ENCODE assay signal across 8 mouse cellular contexts in the genomic region with DNA sequence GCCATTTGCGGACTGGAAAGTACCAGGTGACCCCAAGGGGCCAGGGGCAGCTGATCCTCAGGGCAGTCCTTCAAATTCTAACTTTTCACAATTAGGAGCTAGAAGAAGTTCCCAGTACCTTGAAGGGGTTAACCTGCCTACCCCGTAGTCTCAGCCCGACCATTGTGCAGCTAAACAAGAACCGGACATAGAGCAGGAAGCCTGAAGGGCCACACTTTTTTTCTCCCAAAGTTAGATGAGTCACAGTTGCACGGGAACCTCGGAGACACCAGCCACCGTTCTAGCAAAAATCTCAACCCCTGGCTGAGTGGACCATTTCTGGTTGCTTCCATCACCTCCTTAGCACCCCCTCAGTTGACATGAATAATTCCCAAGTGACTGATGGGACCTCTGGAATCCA. TPM values are rescaled to one million over a fixed set of nuclear protein-coding genes. Genes with fewer than 3 reads are reported as not detected.
DNase-seq lines count a peak whose midpoint lies in the region; ATAC-seq and TF ChIP-seq lines count a peak whose summit lies in the region.

No protein-coding gene starts in this region.

- H3K36me3 ChIP-seq in kidney, postnatal 0 days (ENCODE audit: insufficient read depth, low read length) = no peaks in the 10 kb centered on the region

- H3K4me3 ChIP-seq in gastrocnemius, adult 2 months = peak overlapping the region; percentile 72
- H3K4me3 ChIP-seq in lung, adult 2 months (replicated peaks; ENCODE audit: extremely low read depth, low read depth, low read length) = peak overlapping the region; percentile 68
- peak overlapping the region; percentile 29 for H3K4me3 ChIP-seq in kidney, postnatal 0 days (replicated peaks; ENCODE audit: low read depth, low read length)
- 0 out of 2 replicates have a peak overlapping the region, but pooled peaks have one; percentile 4 for H3K4me3 ChIP-seq in olfactory bulb, adult 2 months (ENCODE audit: insufficient read depth, low read depth, low read length)

- WGBS in lung, adult 2 months = 23% methylated on average over 7 of the region's 7 CpGs
- 57% methylated on average over 7 of the region's 7 CpGs for WGBS in kidney, postnatal 0 days
- 70% methylated on average over 7 of the region's 7 CpGs for WGBS in olfactory bulb, adult 2 months

- H3K9me3 ChIP-seq in kidney, postnatal 0 days (replicated peaks; ENCODE audit: low read length) = no peaks in the 10 kb centered on the region

- peaks cover 13% of the 10 kb centered on the region for H3K4me1 ChIP-seq in lung, adult 2 months (ENCODE audit: control insufficient read depth, insufficient read depth, low read length)
- H3K4me1 ChIP-seq in kidney, postnatal 0 days (replicated peaks; ENCODE audit: insufficient read depth, low read length) = 0 out of 2 replicates have a peak, but pooled peaks cover 5% of the 10 kb centered on the region
- H3K4me1 ChIP-seq in olfactory bulb, adult 2 months (ENCODE audit: control insufficient read depth, insufficient read depth, low read length) = no peaks in the 10 kb centered on the region

- no peak for ATAC-seq in kidney, postnatal 0 days (replicated peaks; ENCODE audit: low FRiP score, low read depth)

- no peak for DNase-seq in gastrocnemius, adult 2 months
- no peak for DNase-seq in gastrocnemius, postnatal 10 days
- DNase-seq in lung, adult 2 months = no peak
- no peak for DNase-seq in lung, postnatal 14 days
- DNase-seq in kidney, postnatal 0 days (ENCODE audit: low spot score) = no peak
- no peak for DNase-seq in cerebellum, postnatal 10 days
- DNase-seq in urinary bladder, adult 2 months (ENCODE audit: low spot score) = no peak

- TF ChIP-seq CTCF in gastrocnemius, adult 2 months (IDR thresholded peaks at IDR 0.05) = no peak
- TF ChIP-seq CTCF in lung, adult 2 months (IDR thresholded peaks at IDR 0.05; ENCODE audit: insufficient read depth, low read length) = no peak
- no peak for TF ChIP-seq CTCF in kidney, postnatal 0 days (IDR thresholded peaks at IDR 0.05; ENCODE audit: low read depth)
- no peak for TF ChIP-seq CTCF in olfactory bulb, adult 2 months (IDR thresholded peaks at IDR 0.05; ENCODE audit: insufficient read depth, low read depth, low read length)

- intact Hi-C loops in gastrocnemius, adult 2 months (cut with DNase I) = no loop called here

- peak overlapping the region; percentile 88 for H3K27ac ChIP-seq in gastrocnemius, adult 2 months
- peak overlapping the region; percentile 42; the same call in 1 of the 2 replicates for H3K27ac ChIP-seq in kidney, postnatal 0 days
- no peak overlapping the region for H3K27ac ChIP-seq in olfactory bulb, adult 2 months (ENCODE audit: insufficient read depth, low read depth, low read length)

- no peak for TF ChIP-seq POLR2A in lung, adult 2 months (IDR thresholded peaks at IDR 0.05; ENCODE audit: borderline replicate concordance, extremely low read depth, low read depth, low read length)
- no peak for TF ChIP-seq POLR2A in olfactory bulb, adult 2 months (IDR thresholded peaks at IDR 0.05; ENCODE audit: insufficient read depth, low read depth, low read length)

- no peak overlapping the region for H3K9ac ChIP-seq in kidney, postnatal 0 days (ENCODE audit: low read depth, low read length)

- H3K4me2 ChIP-seq in kidney, postnatal 0 days (ENCODE audit: low read length) = peak overlapping the region; percentile 36

- H3K27me3 ChIP-seq in kidney, postnatal 0 days (ENCODE audit: insufficient read depth, low read length) = no peaks in the 10 kb centered on the region

RNA-seq across cellular contexts. Expression of gene Cdh5, which starts 2.0 kb away (rescaled TPM):
- total RNA-seq in gastrocnemius, adult 2 months (2021) = 10 to 100 TPM; 36.4 to 46.9 TPM
- total RNA-seq in gastrocnemius, postnatal 10 days (2021) = 100 to 1,000 TPM; 145 to 168 TPM
- polyA plus RNA-seq in lung, adult 2 months (2012; rRNA removed) = 515 and 566 TPM in 2 replicates
- 33.4 and 35.9 TPM in 2 replicates for polyA plus RNA-seq in kidney, postnatal 0 days (2015; fragmentation: Nextera tagmentation; extraction: Ambion mirVana)
- not detected in 2 replicates for polyA plus RNA-seq in olfactory bulb, adult 2 months (2012; ENCODE audit: insufficient read depth, insufficient read length, low replicate concordance, missing spikeins)
- 15.9 and 29.1 TPM in 2 replicates for polyA plus RNA-seq in urinary bladder, adult 2 months (2012; rRNA removed)

Comparison
In these comparisons a context has a peak if more than half of its experiments do, and no peak if none do; other contexts are left out.
1. H3K4me3 ChIP-seq: peak in every context shown above with its lines; median percentile 72 in gastrocnemius, adult 2 months; 68 in lung, adult 2 months; 29 in kidney, postnatal 0 days; 4 in olfactory bulb, adult 2 months.
2. RNA of gene Cdh5, which starts 2.0 kb away (polyA plus RNA-seq): 515 to 566 TPM in lung, adult 2 months, 33.4 to 35.9 TPM in kidney, postnatal 0 days and 15.9 to 29.1 TPM in urinary bladder, adult 2 months; not detected in olfactory bulb, adult 2 months; every median in the first group is over 10 times any median in the second.